Mouse (Mus musculus) limb, embryonic 14.5 days (tissue): ENCODE measurements around the gene Map3k20. TPM values are rescaled to one million over a fixed set of nuclear protein-coding genes. Genes with fewer than 3 reads are reported as not detected.

Source experiments
- ATAC-seq: fragments of 200-750 bp; cut with Nextera tagmentation; 2 replicates; pipeline ENCODE4 v1.8.0; 2017; ENCODE audit warnings: low read depth, moderate number of reproducible peaks, moderate TSS enrichment; ENCODE audit not compliant: low FRiP score
- DNase-seq: peaks from one replicate; pipeline ENCODE4 v3.0.0-alpha.2; 2015; ENCODE audit warnings: low spot score
- H3K27ac ChIP-seq: fragments of 300-500 bp; sonication (generic); replicated peaks from 2 replicates; pipeline ENCODE4 v1.5.1; 2014; ENCODE audit warnings: low read depth, mild to moderate bottlenecking, low read length, moderate library complexity, mixed read lengths
- H3K27me3 ChIP-seq: fragments of 300-500 bp; sonication (generic); 2 replicates; pipeline ENCODE4 v1.6.1; 2014; ENCODE audit warnings: low read length, mixed read lengths; ENCODE audit not compliant: control insufficient read depth, insufficient read depth
- H3K36me3 ChIP-seq: fragments of 300-500 bp; sonication (generic); 2 replicates; pipeline ENCODE4 v1.6.1; 2014; ENCODE audit warnings: mild to moderate bottlenecking, low read length, moderate library complexity, mixed read lengths; ENCODE audit not compliant: control insufficient read depth, insufficient read depth
- H3K4me1 ChIP-seq: fragments of 300-500 bp; sonication (generic); 2 replicates; pipeline ENCODE4 v1.6.1; 2014; ENCODE audit warnings: antibody characterized with exemption, low read length, mixed read lengths; ENCODE audit not compliant: control insufficient read depth, insufficient read depth
- H3K4me2 ChIP-seq: fragments of 300-500 bp; sonication (generic); replicated peaks from 2 replicates; pipeline ENCODE4 v1.6.1; 2014; ENCODE audit warnings: low read depth, mild to moderate bottlenecking, low read length, moderate library complexity; ENCODE audit not compliant: severe bottlenecking
- H3K4me3 ChIP-seq: fragments of 300-500 bp; sonication (generic); replicated peaks from 2 replicates; pipeline ENCODE4 v1.5.1; 2014; ENCODE audit warnings: low read length
- H3K9ac ChIP-seq: fragments of 300-500 bp; sonication (generic); 2 replicates; pipeline ENCODE4 v1.6.1; 2014; ENCODE audit warnings: mild to moderate bottlenecking, low read depth, low read length, moderate library complexity; ENCODE audit not compliant: severe bottlenecking
- H3K9me3 ChIP-seq: fragments of 300-500 bp; sonication (generic); 2 replicates; pipeline ENCODE4 v1.6.1; 2016; ENCODE audit warnings: low read length; ENCODE audit not compliant: control insufficient read depth
- POLR2A ChIP-seq: fragments of 200-500 bp; IDR thresholded peaks from 2 replicates; pipeline ENCODE4 v1.8.0; 2012; ENCODE audit warnings: inconsistent platforms, mild to moderate bottlenecking, moderate library complexity, borderline replicate concordance; ENCODE audit not compliant: insufficient read depth, insufficient read length; ENCODE audit errors: extremely low read depth
- WGBS: fragments of 180-500 bp; shearing (Covaris S2); extraction: QIAGEN DNeasy Blood & Tissue Kit; methylation state at CpG from one replicate; pipeline ENCODE4 v1.1.7; 2014; 5-methylcytosine and 5-hydroxymethylcytosine counted together
- polyA plus RNA-seq, 2 experiments: library from polyadenylated mRNA; depleted of rRNA in 1 of 2; stranded (reverse) in 1 of 2; unstranded in 1 of 2; fragments of >200 nt; fragmentation: Nextera tagmentation in 1 of 2; extraction: Ambion mirVana in 1 of 2; gene quantifications; 2 replicates each; pipeline versions ENCODE4 v1.2.1 to v1.2.3; 2012 to 2014

Map3k20 gene
- polyA plus RNA-seq, 2 experiments: 14.6 to 18.2 TPM

- TF ChIP-seq POLR2A: no peak
- Histone ChIP-seq H3K4me2 (no peak overlapping the region), H3K27ac (no peak overlapping the region), H3K4me1 (peaks cover 9% of the 10 kb centered on the region), H3K27me3 (no peaks in the 10 kb centered on the region), H3K9ac (no peak overlapping the region), H3K36me3 (no peaks in the 10 kb centered on the region), H3K4me3 (no peak overlapping the region), H3K9me3 (no peaks in the 10 kb centered on the region)
- 85% methylated on average over 7 of the region's 7 CpGs for WGBS
- no peak for ATAC-seq
- DNase-seq: no peak
Observed at GRCm38 (mm10) chr2:72424656-72425055, 139.2 kb downstream of the Map3k20 start.

GRCm38 (mm10) chr2:72426776-72427175 lies 141.3 kb downstream of the Map3k20 start:
- H3K27ac ChIP-seq: no peak overlapping the region
- 12% methylated on average over 8 of the region's 8 CpGs for WGBS
- no peaks in the 10 kb centered on the region for H3K9me3 ChIP-seq
- no peak for DNase-seq
- no peak for TF ChIP-seq POLR2A
- peaks cover 9% of the 10 kb centered on the region for H3K4me1 ChIP-seq
- no peak overlapping the region for H3K4me3 ChIP-seq
- H3K9ac ChIP-seq: no peak overlapping the region
- no peak overlapping the region for H3K4me2 ChIP-seq
- H3K27me3 ChIP-seq: no peaks in the 10 kb centered on the region
- no peak for ATAC-seq
- no peaks in the 10 kb centered on the region for H3K36me3 ChIP-seq

- Histone ChIP-seq H3K4me1 (peaks cover 9% of the 10 kb centered on the region), H3K4me2 (no peak overlapping the region)
- no peak for ATAC-seq
Observed at GRCm38 (mm10) chr2:72427288-72427687, 141.9 kb downstream of the Map3k20 start.

GRCm38 (mm10) chr2:72438941-72439533 lies 153.6 kb downstream of the Map3k20 start:
- no peak overlapping the region for H3K27ac ChIP-seq
- no peaks in the 10 kb centered on the region for H3K4me1 ChIP-seq
- DNase-seq (no peak), ATAC-seq (no peak)
- H3K27me3 ChIP-seq: no peaks in the 10 kb centered on the region
- TF ChIP-seq POLR2A: no peak
- no peak overlapping the region for H3K9ac ChIP-seq
- H3K4me2 ChIP-seq: no peak overlapping the region
- 76% methylated on average over 8 of the region's 8 CpGs for WGBS
- H3K36me3 ChIP-seq: peaks cover 3% of the 10 kb centered on the region; the same call in 1 of the 2 replicates
- H3K4me3 ChIP-seq: no peak overlapping the region
- no peaks in the 10 kb centered on the region for H3K9me3 ChIP-seq

More at GRCm38 (mm10) chr2:72427288-72427687, 141.9 kb downstream of the Map3k20 start:
- Histone ChIP-seq H3K27ac (no peak overlapping the region), H3K9ac (no peak overlapping the region), H3K4me3 (no peak overlapping the region), H3K27me3 (no peaks in the 10 kb centered on the region), H3K36me3 (no peaks in the 10 kb centered on the region), H3K9me3 (no peaks in the 10 kb centered on the region)
- TF ChIP-seq POLR2A: no peak
- DNase-seq: no peak
- WGBS: 37% methylated on average over 11 of the region's 11 CpGs

GRCm38 (mm10) chr2:72441010-72441409 lies 155.6 kb downstream of the Map3k20 start:
- no peak for DNase-seq
- Histone ChIP-seq H3K4me2 (no peak overlapping the region), H3K4me3 (no peak overlapping the region), H3K36me3 (peaks cover 3% of the 10 kb centered on the region; the same call in 1 of the 2 replicates), H3K27me3 (no peaks in the 10 kb centered on the region), H3K4me1 (no peaks in the 10 kb centered on the region), H3K9me3 (no peaks in the 10 kb centered on the region), H3K27ac (no peak overlapping the region), H3K9ac (no peak overlapping the region)
- TF ChIP-seq POLR2A: no peak
- ATAC-seq: no peak
- WGBS: 90% methylated on average over 9 of the region's 9 CpGs
